Mouse (Mus musculus): Measurements from ENCODE around the gene Fam81b.

DNA sequence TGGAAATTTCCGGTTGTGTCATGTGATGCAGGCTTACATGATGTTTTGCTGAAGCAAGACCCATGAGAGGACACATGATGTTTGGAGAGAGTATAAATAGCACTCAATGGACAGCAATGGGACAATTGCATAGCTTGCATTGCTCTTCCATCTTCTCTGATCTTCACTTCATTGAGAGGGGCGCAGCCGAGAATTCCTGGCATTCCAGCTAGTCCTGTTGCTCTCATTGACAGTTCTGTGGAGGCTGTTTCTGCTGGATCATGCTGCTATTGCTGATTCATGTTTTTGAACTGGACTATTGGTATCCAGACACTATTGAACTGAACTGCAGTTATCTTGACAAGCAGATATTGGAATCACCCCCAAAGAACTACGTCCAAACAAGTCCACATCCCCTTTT lies 12.8 kb downstream of the Fam81b start:
- TF ChIP-seq CTCF (IDR thresholded peaks at IDR 0.05; ENCODE audit: borderline replicate concordance, extremely low read depth, insufficient read depth, insufficient read length) (no peak), POLR2A (IDR thresholded peaks at IDR 0.05; ENCODE audit: borderline replicate concordance, extremely low read depth, insufficient read depth, insufficient read length, poor library complexity, severe bottlenecking) (no peak)
